Mouse (Mus musculus) small intestine, adult 2 months (tissue): ENCODE measurements around the gene Mrpl17. TPM values are rescaled to one million over a fixed set of nuclear protein-coding genes. Genes with fewer than 3 reads are reported as not detected.

Experiments used
- H3K27ac ChIP-seq: fragments of 200-500 bp; 2 replicates; pipeline ENCODE4 v1.5.1; 2012; ENCODE audit warnings: low read depth, low read length, control low read depth, inconsistent platforms; ENCODE audit not compliant: insufficient read depth
- H3K27me3 ChIP-seq: fragments of 200-500 bp; 2 replicates; pipeline ENCODE4 v1.6.1; 2012; ENCODE audit warnings: mild to moderate bottlenecking, moderate library complexity, low read length, inconsistent platforms; ENCODE audit not compliant: control insufficient read depth, insufficient read depth
- H3K36me3 ChIP-seq: fragments of 200-500 bp; 2 replicates; pipeline ENCODE4 v1.6.1; 2012; ENCODE audit warnings: mild to moderate bottlenecking, low read length, control low read depth, inconsistent platforms; ENCODE audit not compliant: control insufficient read depth, insufficient read depth
- H3K4me1 ChIP-seq: fragments of 200-500 bp; 2 replicates; pipeline ENCODE4 v1.6.1; 2012; ENCODE audit warnings: low read length, inconsistent platforms, mixed read lengths; ENCODE audit not compliant: control insufficient read depth, insufficient read depth, insufficient read length
- H3K4me3 ChIP-seq: fragments of 200-500 bp; 2 replicates; pipeline ENCODE4 v1.5.1; 2012; ENCODE audit warnings: low read depth, mild to moderate bottlenecking, control low read depth, inconsistent platforms, low read length, moderate library complexity
- CTCF ChIP-seq: fragments of 200-500 bp; IDR thresholded peaks from 2 replicates; pipeline ENCODE4 v1.5.1; 2012; ENCODE audit warnings: low read depth, mild to moderate bottlenecking, control low read depth, inconsistent platforms, low read length, moderate library complexity, mixed read lengths; ENCODE audit not compliant: insufficient replicate concordance, insufficient read length; ENCODE audit errors: extremely low read depth
- POLR2A ChIP-seq: fragments of 200-500 bp; IDR thresholded peaks from 2 replicates; pipeline ENCODE4 v1.6.1; 2012; ENCODE audit warnings: low read depth, mild to moderate bottlenecking, control low read depth, inconsistent platforms, low read length, moderate library complexity
- WGBS: fragments of 180-500 bp; shearing (Covaris S2); methylation state at CpG from one replicate; pipeline ENCODE4 v1.1.7; 2018; 5-methylcytosine and 5-hydroxymethylcytosine counted together
- polyA plus RNA-seq: library from polyadenylated mRNA; depleted of rRNA; stranded (reverse); fragments of >200 nt; gene quantifications from 2 replicates; pipeline ENCODE4 v1.2.3, GENCODE M21; 2012

The Mrpl17 gene
- polyA plus RNA-seq, 1 experiment = 125 TPM

DNA sequence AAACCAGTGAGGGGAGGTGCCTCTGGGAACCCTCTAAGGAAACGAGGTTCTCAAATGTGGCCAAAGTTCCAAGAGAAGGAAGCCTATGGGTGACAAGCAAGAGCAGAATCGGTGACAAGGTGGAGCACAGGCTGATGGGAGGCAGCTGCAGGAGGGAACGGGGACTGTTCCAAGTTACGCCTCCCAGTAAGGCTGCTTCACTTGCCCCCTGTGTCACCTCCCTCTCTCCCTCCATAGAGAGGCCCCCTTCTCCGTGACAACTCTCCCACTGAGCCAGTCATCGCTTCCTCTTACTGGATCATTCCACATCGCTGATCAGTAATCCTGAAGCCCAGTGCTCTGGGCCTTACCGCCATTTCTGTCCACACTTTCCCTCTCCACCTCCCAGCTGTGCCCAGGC, 36.2 kb downstream of the Mrpl17 start:
- TF ChIP-seq POLR2A = no peak
- Histone ChIP-seq H3K27ac (no peak overlapping the region), H3K4me1 (peaks cover 11% of the 10 kb centered on the region), H3K27me3 (no peaks in the 10 kb centered on the region), H3K4me3 (no peak overlapping the region), H3K36me3 (no peaks in the 10 kb centered on the region)
- 60% methylated on average over 8 of the region's 8 CpGs for WGBS

- Histone ChIP-seq H3K27ac (no peak overlapping the region), H3K36me3 (no peaks in the 10 kb centered on the region), H3K4me3 (no peak overlapping the region), H3K27me3 (no peaks in the 10 kb centered on the region), H3K4me1 (peaks cover under 1% of the 10 kb centered on the region; the same call in 1 of the 2 replicates)
- TF ChIP-seq POLR2A (no peak), CTCF (no peak)
- whole genome bisulfite sequencing = 84% methylated on average over 5 of the region's 5 CpGs
These were observed 37.9 kb downstream of the Mrpl17 start for GRCm38 (mm10) chr7:105773041-105773440.

DNA sequence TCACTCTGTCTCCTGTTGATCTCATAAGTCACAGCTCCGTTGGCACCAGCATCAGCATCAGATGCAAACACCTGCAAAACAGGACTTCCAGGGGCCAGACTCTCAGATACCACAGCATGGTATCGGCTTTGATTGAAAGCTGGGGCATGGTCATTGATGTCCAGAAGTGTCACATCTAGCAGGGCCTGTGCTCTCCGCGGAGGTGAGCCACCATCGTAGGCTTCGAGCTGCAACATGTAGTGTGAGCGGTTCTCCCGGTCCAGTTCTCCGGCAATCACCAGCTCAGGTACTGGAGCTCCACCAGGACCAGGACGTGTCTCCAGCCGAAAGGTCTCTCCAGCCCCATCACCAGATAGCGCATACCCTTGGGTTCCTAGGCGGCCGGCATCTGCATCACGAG, 38.6 kb downstream of the Mrpl17 start:
- Histone ChIP-seq H3K27me3 (no peaks in the 10 kb centered on the region), H3K27ac (no peak overlapping the region), H3K36me3 (no peaks in the 10 kb centered on the region), H3K4me1 (no peaks in the 10 kb centered on the region; the same call in 1 of the 2 replicates), H3K4me3 (no peak overlapping the region)
- WGBS = 93% methylated on average over 15 of the region's 15 CpGs
- TF ChIP-seq CTCF (no peak), POLR2A (no peak)

DNA sequence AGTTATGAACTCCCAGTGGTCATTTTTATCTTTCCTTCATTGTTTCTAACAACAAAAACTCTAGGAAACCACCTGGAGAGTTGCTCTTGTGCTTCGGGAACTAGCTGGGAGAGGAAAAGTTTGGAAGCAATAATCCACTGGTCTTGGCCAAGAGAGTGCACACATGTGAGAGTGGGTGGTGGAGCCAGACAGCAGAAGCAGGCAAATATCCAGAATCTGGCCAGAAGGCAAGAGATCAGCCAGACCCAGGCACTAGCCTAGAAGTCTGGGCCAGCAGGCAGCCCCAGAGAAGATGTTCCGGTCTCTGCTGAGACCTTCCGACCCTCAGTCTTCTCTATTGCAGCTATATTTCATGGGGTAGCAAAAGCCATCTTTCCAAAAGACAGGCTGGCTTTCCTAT, 40.9 kb downstream of the Mrpl17 start:
- 79% methylated on average over 3 of the region's 3 CpGs for WGBS
- Histone ChIP-seq H3K27ac (no peak overlapping the region), H3K36me3 (no peaks in the 10 kb centered on the region), H3K27me3 (no peaks in the 10 kb centered on the region), H3K4me3 (no peak overlapping the region), H3K4me1 (no peaks in the 10 kb centered on the region; the same call in 1 of the 2 replicates)
- no peak for TF ChIP-seq CTCF
- TF ChIP-seq POLR2A = no peak

GRCm38 (mm10) chr7:105767729-105768165, 43.2 kb downstream of the Mrpl17 start:
- 42% methylated on average over 6 of the region's 6 CpGs for WGBS
- Histone ChIP-seq H3K4me3 (no peak overlapping the region), H3K4me1 (no peaks in the 10 kb centered on the region; the same call in 1 of the 2 replicates), H3K36me3 (no peaks in the 10 kb centered on the region), H3K27ac (peak overlapping the region; percentile 4; the same call in 1 of the 2 replicates), H3K27me3 (no peaks in the 10 kb centered on the region)
- no peak for TF ChIP-seq POLR2A
- TF ChIP-seq CTCF = no peak

GRCm38 (mm10) chr7:105764331-105764730, 46.6 kb downstream of the Mrpl17 start:
- H3K4me1 ChIP-seq = no peaks in the 10 kb centered on the region; the same call in 1 of the 2 replicates
- no peaks in the 10 kb centered on the region for H3K36me3 ChIP-seq
- H3K27me3 ChIP-seq = peaks cover 6% of the 10 kb centered on the region; the same call in 1 of the 2 replicates
- no peak overlapping the region for H3K27ac ChIP-seq
- H3K4me3 ChIP-seq = no peak overlapping the region
- 93% methylated on average over 11 of the region's 11 CpGs for WGBS
- TF ChIP-seq POLR2A (no peak), CTCF (no peak)

- Histone ChIP-seq H3K4me3 (peak overlapping the region; percentile 25), H3K36me3 (no peaks in the 10 kb centered on the region), H3K4me1 (no peaks in the 10 kb centered on the region), H3K27me3 (peaks cover 6% of the 10 kb centered on the region; the same call in 1 of the 2 replicates), H3K27ac (no peak overlapping the region)
- no peak for TF ChIP-seq CTCF
- no peak for TF ChIP-seq POLR2A
- WGBS = 47% methylated on average over 55 of the region's 55 CpGs
These were observed 48.2 kb downstream of the Mrpl17 start for GRCm38 (mm10) chr7:105762517-105763270.
